Mouse (Mus musculus) lung, embryonic 15.5 days (tissue): ENCODE results near the gene Scarf2. TPM values are rescaled to one million over a fixed set of nuclear protein-coding genes. Genes with fewer than 3 reads are reported as not detected.

Source experiments
- ATAC-seq: fragments of 200-750 bp; cut with Nextera tagmentation; 2 replicates; pipeline ENCODE4 v1.8.0; 2017; ENCODE audit warnings: moderate number of reproducible peaks, borderline replicate concordance; ENCODE audit not compliant: low FRiP score, low TSS enrichment; ENCODE audit errors: extremely low read depth
- H3K27ac ChIP-seq: fragments of 300-500 bp; sonication (generic); 2 replicates; pipeline ENCODE4 v1.5.1; 2015; ENCODE audit warnings: moderate library complexity, mild to moderate bottlenecking, inconsistent platforms
- H3K27me3 ChIP-seq: fragments of 300-500 bp; sonication (generic); 2 replicates; pipeline ENCODE4 v1.6.1; 2015; ENCODE audit warnings: inconsistent platforms
- H3K36me3 ChIP-seq: fragments of 300-500 bp; sonication (generic); 2 replicates; pipeline ENCODE4 v1.6.1; 2015; ENCODE audit warnings: inconsistent platforms
- H3K4me1 ChIP-seq: fragments of 300-500 bp; sonication (generic); 2 replicates; pipeline ENCODE4 v1.6.1; 2015; ENCODE audit warnings: inconsistent platforms
- H3K4me2 ChIP-seq: fragments of 300-500 bp; sonication (generic); 2 replicates; pipeline ENCODE4 v1.6.1; 2015; ENCODE audit warnings: inconsistent platforms, mild to moderate bottlenecking, moderate library complexity
- H3K4me3 ChIP-seq: fragments of 300-500 bp; sonication (generic); 2 replicates; pipeline ENCODE4 v1.5.1; 2015; ENCODE audit warnings: mild to moderate bottlenecking, inconsistent platforms
- H3K9ac ChIP-seq: fragments of 300-500 bp; sonication (generic); 2 replicates; pipeline ENCODE4 v1.6.1; 2015; ENCODE audit warnings: inconsistent platforms
- H3K9me3 ChIP-seq: fragments of 300-500 bp; sonication (generic); 2 replicates; pipeline ENCODE4 v1.6.1; 2016; ENCODE audit warnings: inconsistent platforms
- WGBS: fragments of 180-500 bp; shearing (Covaris S2); methylation state at CpG from one replicate; pipeline ENCODE4 v1.1.7; 2015; 5-methylcytosine and 5-hydroxymethylcytosine counted together
- polyA plus RNA-seq: library from polyadenylated mRNA; unstranded; fragments of >200 nt; fragmentation: Nextera tagmentation; extraction: Ambion mirVana; gene quantifications from 2 replicates; pipeline ENCODE4 v1.2.1, GENCODE M21; 2015

Scarf2 gene
- polyA plus RNA-seq, 1 experiment from 2014 or later: 20.5 TPM

GRCm38 (mm10) chr16:17771117-17771865 lies 25.8 kb upstream of the Scarf2 start:
- Histone ChIP-seq H3K27ac (no peak overlapping the region), H3K9me3 (no peaks in the 10 kb centered on the region), H3K27me3 (no peaks in the 10 kb centered on the region), H3K36me3 (peaks cover 47% of the 10 kb centered on the region), H3K4me3 (no peak overlapping the region), H3K4me1 (no peaks in the 10 kb centered on the region), H3K4me2 (no peak overlapping the region), H3K9ac (no peak overlapping the region)
- no peak for ATAC-seq
- 69% methylated on average over 4 of the region's 4 CpGs for WGBS

DNA sequence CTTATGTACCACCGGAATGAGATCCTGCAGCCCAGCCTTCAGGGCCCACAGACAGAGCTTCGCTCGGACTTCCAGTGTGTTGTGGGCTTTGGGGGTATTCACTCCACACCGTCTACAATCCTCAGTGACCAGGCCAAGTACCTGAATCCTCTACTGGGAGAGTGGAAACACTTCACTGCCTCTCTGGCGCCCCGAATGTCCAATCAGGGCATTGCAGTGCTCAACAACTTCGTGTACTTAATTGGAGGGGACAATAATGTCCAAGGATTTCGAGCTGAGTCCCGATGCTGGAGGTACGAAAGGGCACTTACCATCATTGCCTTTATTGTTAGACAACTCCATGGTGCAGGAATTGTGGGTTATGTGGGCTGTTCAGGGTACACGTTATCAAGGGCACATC lies 20.3 kb upstream of the Scarf2 start:
- no peak for ATAC-seq

DNA sequence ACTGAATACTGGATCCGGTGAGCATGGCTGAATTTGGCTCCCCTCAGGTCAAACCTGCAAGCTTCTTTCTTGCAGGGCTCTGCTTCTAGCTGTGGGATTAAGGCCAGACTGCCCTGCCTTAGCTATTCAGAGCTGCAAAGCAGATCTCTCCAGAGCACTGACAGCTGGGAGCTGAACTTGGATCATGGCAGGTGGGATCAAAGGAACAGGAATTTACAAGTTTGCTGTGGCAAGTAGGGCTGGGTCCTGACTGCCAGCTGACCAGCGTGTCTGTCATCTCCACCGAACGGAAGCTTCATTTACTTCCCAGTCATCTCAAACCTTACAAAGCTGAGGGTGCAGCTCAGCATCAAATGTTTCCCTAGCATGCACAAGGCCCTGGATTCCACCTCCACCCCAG lies 18.9 kb upstream of the Scarf2 start:
- Histone ChIP-seq H3K27ac (no peak overlapping the region), H3K9ac (no peak overlapping the region), H3K9me3 (no peaks in the 10 kb centered on the region), H3K4me3 (no peak overlapping the region), H3K36me3 (peaks cover 46% of the 10 kb centered on the region), H3K4me2 (no peak overlapping the region), H3K27me3 (no peaks in the 10 kb centered on the region), H3K4me1 (no peaks in the 10 kb centered on the region)
- WGBS: 76% methylated on average over 4 of the region's 4 CpGs
- no peak for ATAC-seq

More for the DNA sequence above, 20.3 kb upstream of the Scarf2 start:
- Histone ChIP-seq H3K9ac (no peak overlapping the region), H3K36me3 (peaks cover 54% of the 10 kb centered on the region), H3K4me1 (no peaks in the 10 kb centered on the region), H3K9me3 (no peaks in the 10 kb centered on the region), H3K27ac (no peak overlapping the region), H3K4me3 (no peak overlapping the region), H3K4me2 (no peak overlapping the region), H3K27me3 (no peaks in the 10 kb centered on the region)
- 68% methylated on average over 11 of the region's 11 CpGs for WGBS

DNA sequence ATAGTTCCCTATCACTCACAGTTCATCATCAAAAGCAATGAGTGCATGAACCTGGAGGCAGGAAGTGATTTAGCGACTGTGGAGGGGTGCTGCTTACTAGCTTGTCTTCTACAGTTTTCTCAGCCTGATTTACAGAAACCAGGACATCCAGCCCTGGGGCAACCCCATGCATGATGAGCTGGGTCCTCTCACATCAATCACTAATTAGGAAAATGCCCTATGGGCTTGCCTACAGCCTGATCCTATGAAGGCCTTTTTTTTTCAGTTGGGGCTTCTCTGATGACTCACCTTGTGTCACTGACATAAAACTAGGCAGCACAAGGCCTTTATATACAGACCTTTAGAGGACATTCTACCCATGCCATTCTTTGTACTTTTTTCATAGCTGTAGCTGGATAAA lies 17.4 kb upstream of the Scarf2 start:
- H3K27ac ChIP-seq: no peak overlapping the region
- peaks cover 46% of the 10 kb centered on the region for H3K36me3 ChIP-seq
- WGBS: 54% methylated on average over 1 of the region's 1 CpGs
- no peak overlapping the region for H3K9ac ChIP-seq
- H3K27me3 ChIP-seq: no peaks in the 10 kb centered on the region
- no peak overlapping the region for H3K4me2 ChIP-seq
- H3K4me3 ChIP-seq: no peak overlapping the region
- H3K4me1 ChIP-seq: no peaks in the 10 kb centered on the region
- ATAC-seq: no peak
- H3K9me3 ChIP-seq: no peaks in the 10 kb centered on the region

- no peak overlapping the region for H3K27ac ChIP-seq
- 56% methylated on average over 3 of the region's 3 CpGs for WGBS
- H3K4me3 ChIP-seq: no peak overlapping the region
- H3K4me2 ChIP-seq: no peak overlapping the region
- H3K9ac ChIP-seq: no peak overlapping the region
- no peak for ATAC-seq
- no peaks in the 10 kb centered on the region for H3K9me3 ChIP-seq
- no peaks in the 10 kb centered on the region for H3K4me1 ChIP-seq
- H3K36me3 ChIP-seq: peaks cover 56% of the 10 kb centered on the region
- H3K27me3 ChIP-seq: no peaks in the 10 kb centered on the region
Measured at GRCm38 (mm10) chr16:17785337-17785736, 11.7 kb upstream of the Scarf2 start.

- Histone ChIP-seq H3K27me3 (no peaks in the 10 kb centered on the region), H3K27ac (no peak overlapping the region), H3K4me2 (no peak overlapping the region), H3K4me1 (peaks cover 18% of the 10 kb centered on the region), H3K36me3 (peaks cover 46% of the 10 kb centered on the region), H3K4me3 (no peak overlapping the region), H3K9ac (no peak overlapping the region), H3K9me3 (no peaks in the 10 kb centered on the region)
- 59% methylated on average over 3 of the region's 3 CpGs for WGBS
- ATAC-seq: no peak
Measured at GRCm38 (mm10) chr16:17792728-17793127, 4.4 kb upstream of the Scarf2 start.

DNA sequence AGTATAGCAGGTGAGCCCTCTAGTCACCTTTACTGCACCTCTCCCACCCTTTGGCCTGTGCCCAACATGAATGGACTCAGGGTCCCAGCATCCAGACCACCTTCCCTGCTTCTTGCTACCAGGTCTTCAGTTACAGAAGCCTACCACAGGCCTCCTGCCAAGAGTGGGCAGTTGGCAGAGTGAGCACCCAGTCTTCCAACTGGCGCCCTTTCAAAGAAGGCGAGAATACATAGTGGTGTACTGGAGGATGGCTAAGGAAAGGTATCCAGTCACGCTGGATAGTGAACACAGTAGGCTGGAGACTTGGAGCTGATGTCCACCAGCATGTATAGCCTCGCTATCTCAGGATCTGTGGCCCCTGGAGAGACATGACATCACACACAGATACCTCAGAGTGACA lies 3.0 kb upstream of the Scarf2 start:
- H3K4me3 ChIP-seq: no peak overlapping the region
- no peak overlapping the region for H3K4me2 ChIP-seq
- WGBS: 88% methylated on average over 4 of the region's 4 CpGs
- H3K9ac ChIP-seq: no peak overlapping the region
- no peaks in the 10 kb centered on the region for H3K9me3 ChIP-seq
- peaks cover 38% of the 10 kb centered on the region for H3K36me3 ChIP-seq
- H3K27me3 ChIP-seq: peaks cover 5% of the 10 kb centered on the region
- no peak for ATAC-seq
- no peak overlapping the region for H3K27ac ChIP-seq
- H3K4me1 ChIP-seq: peaks cover 23% of the 10 kb centered on the region

DNA sequence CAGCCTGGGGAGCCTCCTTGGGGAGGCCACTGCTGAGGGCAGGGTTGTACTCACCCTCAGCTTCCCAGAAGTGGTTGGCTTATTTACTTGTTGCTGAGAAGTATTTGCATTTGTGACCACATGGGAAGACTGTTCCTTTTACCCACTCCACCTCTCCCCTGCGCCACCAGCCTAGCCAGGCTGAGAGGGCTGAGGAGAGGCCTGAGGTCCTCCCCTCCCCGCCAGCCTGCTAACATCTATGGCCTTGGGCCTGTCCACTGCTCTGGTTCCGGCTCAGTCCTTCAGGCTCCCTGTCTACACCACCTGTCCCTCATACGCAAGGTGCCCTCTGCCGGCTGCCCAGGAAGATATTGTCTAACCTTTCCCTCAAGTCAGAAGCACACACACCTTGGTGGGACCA lies 1.4 kb upstream of the Scarf2 start:
- H3K9me3 ChIP-seq: no peaks in the 10 kb centered on the region
- H3K4me1 ChIP-seq: peaks cover 37% of the 10 kb centered on the region
- no peak overlapping the region for H3K4me3 ChIP-seq
- H3K27ac ChIP-seq: peak overlapping the region; percentile 42; the same call in 1 of the 2 replicates
- WGBS: 51% methylated on average over 5 of the region's 5 CpGs
- H3K27me3 ChIP-seq: peaks cover 17% of the 10 kb centered on the region
- H3K9ac ChIP-seq: no peak overlapping the region
- H3K36me3 ChIP-seq: peaks cover 24% of the 10 kb centered on the region
- no peak overlapping the region for H3K4me2 ChIP-seq
- no peak for ATAC-seq

DNA sequence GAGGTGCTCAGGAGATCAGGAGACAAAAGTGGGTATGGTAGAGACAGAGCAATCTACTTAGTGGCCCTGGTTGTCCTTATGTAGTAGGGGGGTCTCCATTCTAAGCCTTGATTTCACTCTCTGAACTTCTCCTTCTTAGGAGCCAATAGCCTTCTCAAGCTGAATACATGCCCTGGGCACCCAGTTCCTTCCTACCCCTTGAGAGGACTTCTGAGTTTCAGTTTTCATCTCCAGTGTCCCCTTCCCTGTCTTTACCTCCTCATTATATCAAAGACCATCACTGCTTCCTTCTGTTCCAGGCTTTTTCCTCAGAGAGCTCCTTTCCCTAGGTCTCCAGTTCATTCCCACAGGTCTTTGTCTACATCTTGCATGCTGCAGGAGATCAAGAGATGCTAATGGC lies 563 bp upstream of the Scarf2 start:
- Histone ChIP-seq H3K4me2 (peak overlapping the region; percentile 76), H3K9ac (peak overlapping the region; percentile 71), H3K27ac (peak overlapping the region; percentile 94), H3K4me1 (peaks cover 46% of the 10 kb centered on the region), H3K27me3 (peaks cover 23% of the 10 kb centered on the region), H3K4me3 (peak overlapping the region; percentile 60), H3K36me3 (peaks cover 16% of the 10 kb centered on the region), H3K9me3 (no peaks in the 10 kb centered on the region)
- no peak for ATAC-seq

DNA sequence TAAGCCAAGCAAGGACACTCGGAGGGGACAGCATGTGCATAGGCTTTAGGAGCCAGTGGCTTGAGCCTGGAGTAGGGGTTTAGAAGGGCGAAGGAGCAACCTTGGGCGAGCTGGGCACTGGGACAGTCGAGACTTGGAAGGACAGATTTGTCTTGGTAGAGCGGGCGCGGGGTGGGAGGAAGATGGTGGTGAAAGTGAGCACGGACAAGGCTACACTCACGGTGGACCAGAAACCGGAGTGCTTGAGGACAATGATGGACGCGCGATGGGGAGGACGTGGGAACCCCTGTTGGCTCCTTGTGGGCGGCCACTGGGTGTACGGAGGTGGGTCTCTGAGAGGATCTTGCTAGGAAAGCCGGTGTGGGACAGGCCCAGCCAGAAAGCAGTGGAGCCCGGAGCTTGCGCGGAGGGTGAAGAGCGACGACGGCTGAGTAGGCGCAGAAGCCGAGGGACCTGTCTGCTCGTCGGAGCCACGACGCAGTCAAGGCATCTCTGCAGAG lies 780 bp downstream of the Scarf2 start:
- WGBS: 2% methylated on average over 29 of the region's 29 CpGs
- Histone ChIP-seq H3K9me3 (no peaks in the 10 kb centered on the region), H3K27me3 (peaks cover 37% of the 10 kb centered on the region), H3K9ac (peak overlapping the region; percentile 71), H3K4me1 (peaks cover 59% of the 10 kb centered on the region), H3K36me3 (0 out of 2 replicates have a peak, but pooled peaks cover 3% of the 10 kb centered on the region), H3K4me2 (peak overlapping the region; percentile 76), H3K4me3 (peak overlapping the region; percentile 60), H3K27ac (peak overlapping the region; percentile 94)
- peak; percentile 20 for ATAC-seq

DNA sequence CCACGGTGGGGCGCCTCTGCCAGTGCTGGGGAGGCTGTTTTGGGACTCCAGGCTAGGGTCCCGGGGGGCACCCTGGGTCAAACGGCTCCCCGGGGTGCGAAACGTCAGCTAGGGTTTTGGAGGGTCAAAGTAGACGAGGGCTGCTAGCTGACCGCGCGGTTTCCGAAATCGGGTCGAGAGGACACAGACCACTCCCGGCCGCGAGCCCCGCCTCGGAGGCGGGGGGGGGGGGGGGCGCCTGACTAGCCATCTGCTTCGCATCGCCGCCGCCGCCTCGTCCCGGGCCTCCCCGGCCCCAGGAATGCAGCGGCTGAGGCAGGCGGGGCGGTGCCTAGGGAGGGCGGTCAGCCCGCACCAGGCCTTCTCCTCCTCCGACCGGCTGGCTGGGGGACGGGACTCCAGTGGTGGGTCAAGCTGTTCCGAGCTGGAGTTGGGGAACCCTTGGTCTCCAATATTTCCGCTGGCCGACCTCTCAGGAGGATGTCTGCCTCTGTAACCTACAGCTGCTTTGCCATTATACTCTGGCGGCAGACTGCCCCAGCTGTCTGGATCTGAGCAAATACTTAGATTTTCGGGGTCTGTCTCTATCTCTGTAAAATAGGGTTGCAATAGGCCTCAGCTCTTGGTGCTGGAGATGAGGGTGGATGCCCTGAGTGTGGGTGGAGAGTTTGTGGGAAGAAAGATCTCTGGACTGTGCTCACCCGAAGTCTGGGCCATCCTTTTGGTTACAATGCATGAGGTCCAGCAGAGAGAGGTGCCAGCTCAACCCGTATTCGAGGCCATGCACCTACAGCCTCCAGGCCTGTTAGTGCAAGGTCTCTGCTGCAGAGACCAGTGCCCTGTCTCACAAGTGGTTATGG lies 1.5 kb downstream of the Scarf2 start:
- H3K4me1 ChIP-seq: peaks cover 66% of the 10 kb centered on the region
- ATAC-seq: peak; percentile 81
- H3K4me3 ChIP-seq: peak overlapping the region; percentile 60
- peaks cover 44% of the 10 kb centered on the region for H3K27me3 ChIP-seq
- peak overlapping the region; percentile 94 for H3K27ac ChIP-seq
- H3K9me3 ChIP-seq: no peaks in the 10 kb centered on the region
- H3K4me2 ChIP-seq: peak overlapping the region; percentile 76
- 4% methylated on average over 35 of the region's 45 CpGs for WGBS
- 0 out of 2 replicates have a peak, but pooled peaks cover 3% of the 10 kb centered on the region for H3K36me3 ChIP-seq
- H3K9ac ChIP-seq: peak overlapping the region; percentile 71

- Histone ChIP-seq H3K27ac (no peak overlapping the region), H3K4me2 (peak overlapping the region; percentile 76), H3K9me3 (no peaks in the 10 kb centered on the region), H3K4me1 (peaks cover 76% of the 10 kb centered on the region), H3K9ac (peak overlapping the region; percentile 10; the same call in 1 of the 2 replicates), H3K27me3 (peaks cover 54% of the 10 kb centered on the region), H3K4me3 (peak overlapping the region; percentile 60), H3K36me3 (0 out of 2 replicates have a peak, but pooled peaks cover 3% of the 10 kb centered on the region)
- no peak for ATAC-seq
Measured at GRCm38 (mm10) chr16:17799584-17799983, 2.5 kb downstream of the Scarf2 start.
